Mouse (Mus musculus): ENCODE results near the gene Klf17. TPM values are rescaled to one million over a fixed set of nuclear protein-coding genes. Genes with fewer than 3 reads are reported as not detected.
A peak's percentile ranks its signal among the peaks of the same experiment; 100 is the strongest.

The Klf17 gene
- polyA plus RNA-seq (2015; fragmentation: Nextera tagmentation; extraction: Ambion mirVana): 0.06 TPM in 1 of 2 replicates, not detected in the other

DNA sequence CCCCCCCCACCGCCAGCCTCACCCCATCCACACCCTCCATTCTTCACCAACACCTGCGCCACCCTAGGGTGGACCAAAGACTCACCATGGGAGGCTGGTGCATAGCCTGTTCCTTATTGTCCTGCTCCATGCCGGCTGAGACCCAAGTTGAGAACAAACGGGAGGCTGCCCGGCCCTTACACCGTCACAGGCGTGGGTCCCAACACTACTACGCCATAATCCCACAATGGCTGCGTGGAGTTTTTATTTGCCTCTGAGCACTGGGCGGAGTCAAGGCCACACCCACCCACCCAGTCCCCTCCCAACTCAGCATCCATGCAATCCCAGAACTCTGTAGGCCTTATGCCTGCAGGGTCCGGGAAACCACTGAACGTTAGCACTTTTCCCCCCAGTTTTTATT, at the start of gene Klf17:
Gene Klf17, minus strand, starts transcription at position 233 of the 400 bp plus-strand sequence.
- Histone ChIP-seq H3K4me2 (replicated peaks; ENCODE audit: low read depth, low read length) (no peak within 1 kb of the TSS), H3K36me3 (ENCODE audit: insufficient read depth, low read length) (no peaks in the 10 kb centered on the region), H3K4me3 (ENCODE audit: low read length) (no peak within 1 kb of the TSS), H3K9me3 (ENCODE audit: low read length) (no peaks in the 10 kb centered on the region), H3K27me3 (ENCODE audit: insufficient read depth, low read length) (no peaks in the 10 kb centered on the region), H3K4me1 (ENCODE audit: insufficient read depth, low read length) (no peaks in the 10 kb centered on the region), H3K9ac (replicated peaks; ENCODE audit: low read length) (no peak within 1 kb of the TSS), H3K27ac (ENCODE audit: low read length) (no peak within 1 kb of the TSS)
- WGBS: 79% methylated on average over 11 of the region's 12 CpGs
- no peak for ATAC-seq (ENCODE audit: low FRiP score, low TSS enrichment)

GRCm38 (mm10) chr4:117814333-117814732, 48.9 kb upstream of the Klf17 start:
- Histone ChIP-seq H3K27me3 (ENCODE audit: insufficient read depth, low read length) (no peaks in the 10 kb centered on the region), H3K36me3 (ENCODE audit: insufficient read depth, low read length) (no peaks in the 10 kb centered on the region), H3K4me1 (ENCODE audit: insufficient read depth, low read length) (no peaks in the 10 kb centered on the region), H3K9ac (replicated peaks; ENCODE audit: low read length) (no peak overlapping the region), H3K9me3 (ENCODE audit: low read length) (peaks cover 10% of the 10 kb centered on the region; the same call in 1 of the 2 replicates), H3K4me2 (replicated peaks; ENCODE audit: low read depth, low read length) (no peak overlapping the region), H3K4me3 (ENCODE audit: low read length) (no peak overlapping the region), H3K27ac (ENCODE audit: low read length) (no peak overlapping the region)
- WGBS: 28% methylated on average over 4 of the region's 4 CpGs
- no peak for ATAC-seq (ENCODE audit: low FRiP score, low TSS enrichment)

DNA sequence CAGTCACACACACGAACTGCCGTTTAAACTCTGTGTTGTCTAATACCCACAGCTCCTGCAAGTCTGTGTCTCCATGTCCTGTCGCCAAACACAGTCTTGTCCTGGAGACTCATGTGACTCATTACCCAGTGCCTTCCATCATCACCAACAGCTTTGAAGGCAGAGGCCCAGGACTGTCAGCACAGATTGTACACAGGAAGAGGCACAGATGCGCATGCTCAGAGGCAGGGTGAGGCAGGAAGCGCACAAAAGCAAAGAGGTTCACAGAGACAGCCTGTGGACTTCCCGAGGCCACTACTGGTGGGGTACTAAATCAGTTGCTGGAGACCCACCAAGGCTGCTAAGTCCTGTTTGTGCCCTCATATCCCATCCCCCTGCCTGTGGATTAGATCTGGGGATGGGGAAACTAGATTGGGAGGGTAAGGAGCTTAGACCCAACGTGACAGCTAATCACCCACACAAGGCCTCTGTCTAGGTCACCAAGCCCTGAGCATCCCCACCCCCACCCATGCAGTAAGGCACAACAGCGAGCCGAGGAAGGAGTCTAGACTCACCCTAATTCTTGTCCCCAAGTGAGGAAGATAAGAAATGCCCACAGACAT, 48.2 kb upstream of the Klf17 start:
- no peak overlapping the region for H3K27ac ChIP-seq (ENCODE audit: low read length)
- peaks cover 10% of the 10 kb centered on the region; the same call in 1 of the 2 replicates for H3K9me3 ChIP-seq (ENCODE audit: low read length)
- H3K36me3 ChIP-seq (ENCODE audit: insufficient read depth, low read length): no peaks in the 10 kb centered on the region
- no peak overlapping the region for H3K4me2 ChIP-seq (replicated peaks; ENCODE audit: low read depth, low read length)
- 60% methylated on average over 9 of the region's 9 CpGs for WGBS
- no peak for ATAC-seq (ENCODE audit: low FRiP score, low TSS enrichment)
- no peak overlapping the region for H3K9ac ChIP-seq (replicated peaks; ENCODE audit: low read length)
- no peaks in the 10 kb centered on the region for H3K27me3 ChIP-seq (ENCODE audit: insufficient read depth, low read length)
- H3K4me3 ChIP-seq (ENCODE audit: low read length): no peak overlapping the region
- H3K4me1 ChIP-seq (ENCODE audit: insufficient read depth, low read length): no peaks in the 10 kb centered on the region

GRCm38 (mm10) chr4:117810933-117811332, 45.5 kb upstream of the Klf17 start:
- Histone ChIP-seq H3K27ac (ENCODE audit: low read length) (no peak overlapping the region), H3K9ac (replicated peaks; ENCODE audit: low read length) (no peak overlapping the region), H3K4me1 (ENCODE audit: insufficient read depth, low read length) (no peaks in the 10 kb centered on the region), H3K36me3 (ENCODE audit: insufficient read depth, low read length) (no peaks in the 10 kb centered on the region), H3K27me3 (ENCODE audit: insufficient read depth, low read length) (no peaks in the 10 kb centered on the region), H3K9me3 (ENCODE audit: low read length) (peaks cover 5% of the 10 kb centered on the region; the same call in 1 of the 2 replicates), H3K4me3 (ENCODE audit: low read length) (no peak overlapping the region), H3K4me2 (replicated peaks; ENCODE audit: low read depth, low read length) (no peak overlapping the region)
- WGBS: 48% methylated on average over 2 of the region's 2 CpGs
- ATAC-seq (ENCODE audit: low FRiP score, low TSS enrichment): no peak

DNA sequence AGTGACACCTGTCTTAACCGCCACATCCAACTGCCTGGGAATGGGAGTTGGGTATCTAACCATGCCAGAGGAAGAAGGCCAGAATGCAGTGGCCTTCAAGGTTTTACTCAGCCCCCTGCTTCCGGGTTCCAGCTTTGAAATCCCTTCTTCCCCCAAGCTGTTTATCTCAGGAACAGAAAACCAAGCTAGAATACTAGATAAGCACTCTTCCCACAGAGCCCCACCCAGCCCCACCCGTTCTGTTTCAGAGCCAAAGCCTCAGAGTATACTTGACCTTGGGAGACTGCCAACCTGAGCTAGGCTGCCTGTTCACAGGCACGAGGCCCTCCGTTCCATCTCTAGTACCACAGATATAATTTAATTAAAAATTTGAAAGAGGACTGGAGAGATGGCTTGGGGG, 41.5 kb upstream of the Klf17 start:
- no peak overlapping the region for H3K4me2 ChIP-seq (replicated peaks; ENCODE audit: low read depth, low read length)
- H3K27me3 ChIP-seq (ENCODE audit: insufficient read depth, low read length): no peaks in the 10 kb centered on the region
- H3K36me3 ChIP-seq (ENCODE audit: insufficient read depth, low read length): no peaks in the 10 kb centered on the region
- H3K4me3 ChIP-seq (ENCODE audit: low read length): no peak overlapping the region
- 76% methylated on average over 5 of the region's 5 CpGs for WGBS
- H3K9me3 ChIP-seq (ENCODE audit: low read length): no peaks in the 10 kb centered on the region
- no peak for ATAC-seq (ENCODE audit: low FRiP score, low TSS enrichment)
- no peak overlapping the region for H3K9ac ChIP-seq (replicated peaks; ENCODE audit: low read length)
- H3K4me1 ChIP-seq (ENCODE audit: insufficient read depth, low read length): no peaks in the 10 kb centered on the region
- no peak overlapping the region for H3K27ac ChIP-seq (ENCODE audit: low read length)

DNA sequence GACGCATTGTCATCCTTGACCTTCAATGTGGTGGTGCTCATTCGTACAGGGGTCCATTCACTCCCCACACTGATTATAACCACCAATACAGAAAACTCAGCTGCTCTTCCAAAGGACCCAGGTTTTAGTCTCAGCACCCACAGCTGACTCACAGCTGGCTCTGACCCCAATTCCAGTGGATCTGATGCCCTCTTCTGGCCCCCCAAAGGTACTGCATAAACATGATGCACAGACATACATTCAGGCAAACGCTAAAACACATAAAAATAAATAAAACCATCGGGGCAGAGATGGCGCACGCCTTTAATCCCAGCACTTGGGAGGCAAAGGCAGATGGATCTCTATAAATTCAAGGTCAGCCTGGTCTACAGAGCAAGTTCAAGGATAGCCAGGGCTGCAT, 34.5 kb upstream of the Klf17 start:
- no peaks in the 10 kb centered on the region for H3K4me1 ChIP-seq (ENCODE audit: insufficient read depth, low read length)
- H3K27ac ChIP-seq (ENCODE audit: low read length): no peak overlapping the region
- ATAC-seq (ENCODE audit: low FRiP score, low TSS enrichment): no peak
- H3K36me3 ChIP-seq (ENCODE audit: insufficient read depth, low read length): no peaks in the 10 kb centered on the region
- H3K27me3 ChIP-seq (ENCODE audit: insufficient read depth, low read length): no peaks in the 10 kb centered on the region
- no peak overlapping the region for H3K4me3 ChIP-seq (ENCODE audit: low read length)
- H3K4me2 ChIP-seq (replicated peaks; ENCODE audit: low read depth, low read length): no peak overlapping the region
- no peaks in the 10 kb centered on the region for H3K9me3 ChIP-seq (ENCODE audit: low read length)
- 83% methylated on average over 6 of the region's 6 CpGs for WGBS
- no peak overlapping the region for H3K9ac ChIP-seq (replicated peaks; ENCODE audit: low read length)

DNA sequence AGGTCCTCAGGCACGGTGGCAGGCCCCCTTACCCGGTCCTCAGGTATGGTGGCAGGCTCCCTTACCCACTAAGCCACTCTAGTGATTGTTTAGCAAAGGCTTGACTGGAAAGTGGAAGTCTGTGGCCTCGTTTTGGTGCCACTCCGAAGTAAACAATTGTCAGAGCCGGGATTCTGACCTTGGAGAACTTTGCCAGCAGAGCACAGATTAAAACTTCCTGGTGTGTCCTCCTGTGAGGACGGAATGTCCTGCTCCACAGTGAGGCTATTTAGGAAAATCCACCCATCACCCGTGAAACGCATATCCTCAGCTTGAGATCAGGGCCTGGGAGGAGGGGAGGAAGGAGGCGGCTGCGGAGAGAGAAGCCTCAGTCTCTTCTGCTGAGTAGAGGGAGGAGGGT, 22.9 kb upstream of the Klf17 start:
- Histone ChIP-seq H3K27ac (ENCODE audit: low read length) (no peak overlapping the region), H3K4me3 (ENCODE audit: low read length) (no peak overlapping the region), H3K4me1 (ENCODE audit: insufficient read depth, low read length) (no peaks in the 10 kb centered on the region), H3K9me3 (ENCODE audit: low read length) (no peaks in the 10 kb centered on the region), H3K27me3 (ENCODE audit: insufficient read depth, low read length) (no peaks in the 10 kb centered on the region), H3K4me2 (replicated peaks; ENCODE audit: low read depth, low read length) (no peak overlapping the region), H3K9ac (replicated peaks; ENCODE audit: low read length) (no peak overlapping the region), H3K36me3 (ENCODE audit: insufficient read depth, low read length) (no peaks in the 10 kb centered on the region)
- ATAC-seq (ENCODE audit: low FRiP score, low TSS enrichment): no peak
- 62% methylated on average over 10 of the region's 10 CpGs for WGBS

- no peaks in the 10 kb centered on the region for H3K27me3 ChIP-seq (ENCODE audit: insufficient read depth, low read length)
- no peak overlapping the region for H3K9ac ChIP-seq (replicated peaks; ENCODE audit: low read length)
- H3K9me3 ChIP-seq (ENCODE audit: low read length): no peaks in the 10 kb centered on the region
- H3K4me3 ChIP-seq (ENCODE audit: low read length): no peak overlapping the region
- no peaks in the 10 kb centered on the region for H3K4me1 ChIP-seq (ENCODE audit: insufficient read depth, low read length)
- 33% methylated on average over 8 of the region's 8 CpGs for WGBS
- no peak overlapping the region for H3K4me2 ChIP-seq (replicated peaks; ENCODE audit: low read depth, low read length)
- no peaks in the 10 kb centered on the region for H3K36me3 ChIP-seq (ENCODE audit: insufficient read depth, low read length)
- H3K27ac ChIP-seq (ENCODE audit: low read length): no peak overlapping the region
- peak; percentile 81 for ATAC-seq (ENCODE audit: low FRiP score, low TSS enrichment)
These were observed 21.5 kb upstream of the Klf17 start for GRCm38 (mm10) chr4:117786963-117787362.

- 81% methylated on average over 3 of the region's 3 CpGs for WGBS
These were observed 17.5 kb upstream of the Klf17 start for GRCm38 (mm10) chr4:117782908-117783307.

GRCm38 (mm10) chr4:117772960-117773359, 7.5 kb upstream of the Klf17 start:
- no peak overlapping the region for H3K9ac ChIP-seq (replicated peaks; ENCODE audit: low read length)
- no peak overlapping the region for H3K4me3 ChIP-seq (ENCODE audit: low read length)
- 39% methylated on average over 9 of the region's 9 CpGs for WGBS
- H3K9me3 ChIP-seq (ENCODE audit: low read length): no peaks in the 10 kb centered on the region
- no peak overlapping the region for H3K4me2 ChIP-seq (replicated peaks; ENCODE audit: low read depth, low read length)
- no peak for ATAC-seq (ENCODE audit: low FRiP score, low TSS enrichment)
- H3K27me3 ChIP-seq (ENCODE audit: insufficient read depth, low read length): no peaks in the 10 kb centered on the region
- H3K36me3 ChIP-seq (ENCODE audit: insufficient read depth, low read length): no peaks in the 10 kb centered on the region
- H3K27ac ChIP-seq (ENCODE audit: low read length): no peak overlapping the region
- no peaks in the 10 kb centered on the region for H3K4me1 ChIP-seq (ENCODE audit: insufficient read depth, low read length)

More at GRCm38 (mm10) chr4:117782908-117783307, 17.5 kb upstream of the Klf17 start:
- ATAC-seq (ENCODE audit: low FRiP score, low TSS enrichment): no peak
- no peak overlapping the region for H3K4me2 ChIP-seq (replicated peaks; ENCODE audit: low read depth, low read length)
- H3K27me3 ChIP-seq (ENCODE audit: insufficient read depth, low read length): no peaks in the 10 kb centered on the region
- H3K9me3 ChIP-seq (ENCODE audit: low read length): no peaks in the 10 kb centered on the region
- no peaks in the 10 kb centered on the region for H3K36me3 ChIP-seq (ENCODE audit: insufficient read depth, low read length)
- H3K27ac ChIP-seq (ENCODE audit: low read length): no peak overlapping the region
- no peak overlapping the region for H3K4me3 ChIP-seq (ENCODE audit: low read length)
- no peaks in the 10 kb centered on the region for H3K4me1 ChIP-seq (ENCODE audit: insufficient read depth, low read length)
- H3K9ac ChIP-seq (replicated peaks; ENCODE audit: low read length): no peak overlapping the region

Measured in kidney, embryonic 16.5 days (tissue).